Mouse (Mus musculus): ENCODE results near the gene Zic5. TPM values are rescaled to one million over a fixed set of nuclear protein-coding genes. Genes with fewer than 3 reads are reported as not detected.
"Not testable (repeated sequence)": the region's sequence is repeated elsewhere in the genome, so short reads cannot be mapped to it uniquely, and the experiment has no call there.

Gene Zic5
- total and polyA plus RNA-seq, 2 experiments from 2014 or later: not detected

DNA sequence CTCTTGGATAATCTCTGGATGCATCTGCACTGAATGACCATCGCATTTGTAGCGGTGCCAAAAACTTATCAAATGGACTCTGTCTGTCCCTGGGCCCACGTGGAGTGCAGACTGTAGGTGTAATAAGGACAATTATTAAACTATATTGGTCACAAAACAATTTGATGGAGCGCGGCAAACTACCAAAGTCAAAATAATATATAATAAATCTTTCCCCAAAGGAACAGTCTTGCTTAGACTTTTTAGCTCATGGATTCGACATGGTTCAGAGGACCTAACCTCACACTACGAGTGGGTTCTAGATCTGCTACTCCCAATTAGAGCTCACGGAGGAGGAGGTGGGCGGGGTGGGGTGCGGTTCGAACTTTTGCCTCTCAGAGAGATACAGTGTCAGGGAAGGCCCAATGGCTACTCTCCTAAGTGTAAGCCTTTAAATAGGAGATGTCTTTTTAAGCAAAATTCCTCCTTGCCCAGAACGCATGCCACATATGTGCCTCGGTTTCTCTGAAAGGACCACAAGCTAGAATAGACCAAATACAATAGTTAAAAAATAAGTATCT is 534 bp upstream of the Zic5 start:
- TF ChIP-seq EP300 (IDR thresholded peaks at IDR 0.05; ENCODE audit: low read depth) (no peak), CTCF (IDR thresholded peaks at IDR 0.05; ENCODE audit: low read depth) (no peak)
- Histone ChIP-seq H3K4me1 (ENCODE audit: control insufficient read depth, insufficient read depth) (peaks cover 14% of the 10 kb centered on the region; the same call in 1 of the 2 replicates), H3K27ac (ENCODE audit: low read depth) (no peak overlapping the region), H3K9me3 (replicated peaks; ENCODE audit: control insufficient read depth, low read length) (no peaks in the 10 kb centered on the region), H3K27me3 (ENCODE audit: control insufficient read depth, insufficient read depth, low read length) (peaks cover 100% of the 10 kb centered on the region), H3K9ac (replicated peaks; ENCODE audit: low read depth, low read length) (no peak overlapping the region), H3K4me3 (ENCODE audit: low read depth, low read length) (peak overlapping the region; percentile 44; the same call in 1 of the 2 replicates), H3K36me3 (replicated peaks; ENCODE audit: control insufficient read depth, insufficient read depth, low read length) (no peaks in the 10 kb centered on the region), H3K4me2 (ENCODE audit: low read depth, low read length) (no peak overlapping the region)
- ATAC-seq (ENCODE audit: insufficient read depth, low read depth) (no peak), DNase-seq (ENCODE audit: low spot score) (no peak)
- 34% methylated on average over 13 of the region's 13 CpGs for WGBS

DNA sequence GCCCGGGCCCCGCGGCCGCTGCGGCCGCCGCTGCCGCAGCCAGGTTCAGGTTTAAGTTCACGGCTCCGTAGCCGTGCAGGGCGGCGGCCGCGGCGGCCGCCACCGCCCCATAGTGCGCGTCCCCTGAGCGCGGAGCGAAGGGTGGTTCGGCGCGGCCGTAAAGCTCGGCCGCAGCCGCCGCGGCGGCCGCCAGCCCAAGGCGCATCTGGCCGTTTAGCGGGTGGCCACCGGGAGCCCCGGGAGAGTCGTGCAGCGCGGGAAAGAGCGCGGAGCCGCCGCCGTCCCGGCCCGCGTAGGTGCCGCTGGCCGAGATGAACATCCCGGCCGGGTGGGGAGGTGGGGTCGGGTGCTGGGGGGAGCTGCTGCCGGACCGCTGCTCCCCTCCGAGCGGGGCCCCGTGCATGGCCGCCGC is 1.1 kb downstream of the Zic5 start:
- peak overlapping the region; percentile 83 for H3K4me2 ChIP-seq (ENCODE audit: low read depth, low read length)
- 0% methylated on average over 36 of the region's 62 CpGs for WGBS
- no peak overlapping the region for H3K27ac ChIP-seq (ENCODE audit: low read depth)
- no peaks in the 10 kb centered on the region for H3K36me3 ChIP-seq (replicated peaks; ENCODE audit: control insufficient read depth, insufficient read depth, low read length)
- H3K27me3 ChIP-seq (ENCODE audit: control insufficient read depth, insufficient read depth, low read length): peaks cover 95% of the 10 kb centered on the region
- ATAC-seq (ENCODE audit: insufficient read depth, low read depth) (peak; percentile 9; the same call in 1 of the 2 replicates), DNase-seq (ENCODE audit: low spot score) (no peak)
- H3K4me1 ChIP-seq (ENCODE audit: control insufficient read depth, insufficient read depth): peaks cover 14% of the 10 kb centered on the region; the same call in 1 of the 2 replicates
- TF ChIP-seq EP300 (IDR thresholded peaks at IDR 0.05; ENCODE audit: low read depth): no peak
- no peak for TF ChIP-seq CTCF (IDR thresholded peaks at IDR 0.05; ENCODE audit: low read depth)
- H3K4me3 ChIP-seq (ENCODE audit: low read depth, low read length): peak overlapping the region; percentile 44
- H3K9ac ChIP-seq (replicated peaks; ENCODE audit: low read depth, low read length): no peak overlapping the region
- H3K9me3 ChIP-seq (replicated peaks; ENCODE audit: control insufficient read depth, low read length): no peaks in the 10 kb centered on the region

DNA sequence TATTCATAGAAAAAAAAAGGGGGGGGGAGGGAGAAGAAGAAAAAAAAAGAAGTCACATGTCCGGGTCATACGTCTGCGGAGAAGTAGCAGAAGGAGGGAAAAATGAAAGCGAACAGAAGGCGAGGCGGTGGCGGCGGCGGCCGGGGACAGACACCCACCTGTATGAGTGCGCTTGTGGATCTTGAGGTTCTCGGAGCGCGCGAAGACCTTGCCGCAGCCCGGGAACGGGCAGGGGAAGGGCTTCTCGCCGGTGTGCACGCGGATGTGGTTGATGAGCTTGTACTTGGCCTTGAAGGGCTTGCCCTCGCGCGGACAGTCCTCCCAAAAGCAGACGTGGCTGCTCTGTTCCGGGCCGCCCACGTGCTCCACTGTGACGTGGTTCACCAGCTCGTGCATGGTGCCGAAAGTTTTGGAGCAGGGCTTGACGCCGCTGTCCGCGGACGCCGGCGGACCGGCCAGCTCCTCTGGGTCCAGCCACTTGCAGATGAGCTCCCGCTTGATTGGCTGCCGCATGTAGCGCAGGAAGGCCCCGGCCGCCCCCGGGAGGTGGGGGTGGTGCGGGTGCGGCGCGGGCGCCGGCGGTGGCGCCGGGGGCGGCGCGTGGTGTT is 1.6 kb downstream of the Zic5 start:
- ATAC-seq (ENCODE audit: insufficient read depth, low read depth): peak; percentile 43; the same call in 1 of the 2 replicates
- not testable (repeated sequence) for DNase-seq (ENCODE audit: low spot score); H3K9ac ChIP-seq (replicated peaks; ENCODE audit: low read depth, low read length); H3K27ac ChIP-seq (ENCODE audit: low read depth); H3K9me3 ChIP-seq (replicated peaks; ENCODE audit: control insufficient read depth, low read length); H3K36me3 ChIP-seq (replicated peaks; ENCODE audit: control insufficient read depth, insufficient read depth, low read length)
- H3K4me3 ChIP-seq (ENCODE audit: low read depth, low read length): peak overlapping the region; percentile 44
- H3K27me3 ChIP-seq (ENCODE audit: control insufficient read depth, insufficient read depth, low read length): peaks cover 90% of the 10 kb centered on the region
- WGBS: 2% methylated on average over 56 of the region's 58 CpGs
- peaks cover 14% of the 10 kb centered on the region; the same call in 1 of the 2 replicates for H3K4me1 ChIP-seq (ENCODE audit: control insufficient read depth, insufficient read depth)
- peak overlapping the region; percentile 83 for H3K4me2 ChIP-seq (ENCODE audit: low read depth, low read length)

DNA sequence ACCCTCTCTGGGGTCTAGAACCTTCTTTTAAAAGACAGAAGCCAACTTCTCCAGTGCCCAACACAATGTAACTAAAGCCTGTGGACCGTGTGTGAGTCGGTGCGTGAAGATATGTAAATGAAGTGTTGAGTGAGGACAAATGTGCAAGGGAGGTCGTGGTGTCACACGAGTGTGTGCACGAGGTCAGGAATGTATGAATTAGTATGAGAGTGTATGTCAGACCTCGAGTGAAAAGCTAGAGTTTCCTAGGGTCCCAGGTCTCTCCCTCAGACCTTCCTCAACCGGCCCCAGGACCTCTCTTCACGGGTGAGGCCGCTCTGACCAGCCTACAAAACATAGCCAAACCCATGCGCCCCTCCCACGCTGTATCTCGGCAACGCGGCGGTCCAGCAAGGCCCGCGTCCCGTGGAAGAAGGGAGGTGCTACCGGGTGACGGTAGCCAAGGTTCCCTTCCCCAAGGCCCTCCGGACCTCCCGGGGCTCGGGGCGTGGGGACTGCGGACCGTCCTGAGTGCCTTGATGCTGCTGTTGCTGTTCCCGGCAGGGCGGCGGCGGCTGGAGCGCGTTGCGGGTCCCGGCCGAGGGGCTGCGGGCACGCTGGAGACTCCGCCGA is 2.3 kb downstream of the Zic5 start:
- 5% methylated on average over 40 of the region's 40 CpGs for WGBS
- H3K9me3 ChIP-seq (replicated peaks; ENCODE audit: control insufficient read depth, low read length): no peaks in the 10 kb centered on the region
- DNase-seq (ENCODE audit: low spot score) (no peak), ATAC-seq (ENCODE audit: insufficient read depth, low read depth) (no peak; the same call in 1 of the 2 replicates)
- peaks cover 83% of the 10 kb centered on the region for H3K27me3 ChIP-seq (ENCODE audit: control insufficient read depth, insufficient read depth, low read length)
- H3K4me3 ChIP-seq (ENCODE audit: low read depth, low read length): peak overlapping the region; percentile 44
- H3K27ac ChIP-seq (ENCODE audit: low read depth): no peak overlapping the region
- peaks cover 14% of the 10 kb centered on the region; the same call in 1 of the 2 replicates for H3K4me1 ChIP-seq (ENCODE audit: control insufficient read depth, insufficient read depth)
- TF ChIP-seq EP300 (IDR thresholded peaks at IDR 0.05; ENCODE audit: low read depth): no peak
- no peak for TF ChIP-seq CTCF (IDR thresholded peaks at IDR 0.05; ENCODE audit: low read depth)
- no peak overlapping the region for H3K9ac ChIP-seq (replicated peaks; ENCODE audit: low read depth, low read length)
- peak overlapping the region; percentile 83 for H3K4me2 ChIP-seq (ENCODE audit: low read depth, low read length)
- H3K36me3 ChIP-seq (replicated peaks; ENCODE audit: control insufficient read depth, insufficient read depth, low read length): no peaks in the 10 kb centered on the region

DNA sequence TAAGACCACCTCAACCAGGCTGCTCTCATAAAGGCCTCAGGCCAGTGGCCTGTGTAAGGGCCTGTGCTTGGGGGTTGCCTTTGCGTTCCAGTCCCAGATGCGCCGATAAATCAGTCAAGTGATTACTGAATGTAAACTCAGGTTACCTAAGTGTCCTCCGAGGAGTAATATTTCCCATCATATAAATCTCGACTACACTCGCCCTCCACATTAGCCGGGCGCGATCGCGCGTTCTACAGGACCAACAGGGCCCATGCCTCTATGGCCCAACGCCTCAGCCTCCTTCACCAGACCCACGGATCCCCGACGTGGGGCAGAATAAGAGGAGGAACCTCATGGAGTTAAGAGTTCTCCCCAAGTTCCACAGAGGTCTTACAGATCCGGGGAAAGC is 2.8 kb downstream of the Zic5 start:
- no peak for DNase-seq (ENCODE audit: low spot score)
- Histone ChIP-seq H3K4me2 (ENCODE audit: low read depth, low read length) (no peak overlapping the region), H3K4me3 (ENCODE audit: low read depth, low read length) (no peak overlapping the region)

More for the DNA sequence above, 2.8 kb downstream of the Zic5 start:
- Histone ChIP-seq H3K9ac (replicated peaks; ENCODE audit: low read depth, low read length) (no peak overlapping the region), H3K4me1 (ENCODE audit: control insufficient read depth, insufficient read depth) (peaks cover 14% of the 10 kb centered on the region; the same call in 1 of the 2 replicates), H3K27me3 (ENCODE audit: control insufficient read depth, insufficient read depth, low read length) (peaks cover 78% of the 10 kb centered on the region), H3K27ac (ENCODE audit: low read depth) (no peak overlapping the region), H3K9me3 (replicated peaks; ENCODE audit: control insufficient read depth, low read length) (no peaks in the 10 kb centered on the region), H3K36me3 (replicated peaks; ENCODE audit: control insufficient read depth, insufficient read depth, low read length) (no peaks in the 10 kb centered on the region)
- no peak for TF ChIP-seq CTCF (IDR thresholded peaks at IDR 0.05; ENCODE audit: low read depth)
- TF ChIP-seq EP300 (IDR thresholded peaks at IDR 0.05; ENCODE audit: low read depth): no peak
- 45% methylated on average over 17 of the region's 17 CpGs for WGBS
- no peak for ATAC-seq (ENCODE audit: insufficient read depth, low read depth)

All from heart, postnatal 0 days (tissue).